Mouse (Mus musculus) cerebellum, adult 2 months (tissue): Measurements from ENCODE around the gene Grk1.

Experiments
- CTCF ChIP-seq: fragments of 200-500 bp; IDR thresholded peaks from 2 replicates; pipeline ENCODE4 v1.5.1; 2011; ENCODE audit warnings: low read depth, mild to moderate bottlenecking, control low read depth, low read length, moderate library complexity, borderline replicate concordance; ENCODE audit not compliant: insufficient read depth
- POLR2A ChIP-seq: fragments of 200-500 bp; IDR thresholded peaks from 2 replicates; pipeline ENCODE4 v1.6.1; 2011; ENCODE audit warnings: low read length, control low read depth, borderline replicate concordance; ENCODE audit not compliant: insufficient read depth

DNA sequence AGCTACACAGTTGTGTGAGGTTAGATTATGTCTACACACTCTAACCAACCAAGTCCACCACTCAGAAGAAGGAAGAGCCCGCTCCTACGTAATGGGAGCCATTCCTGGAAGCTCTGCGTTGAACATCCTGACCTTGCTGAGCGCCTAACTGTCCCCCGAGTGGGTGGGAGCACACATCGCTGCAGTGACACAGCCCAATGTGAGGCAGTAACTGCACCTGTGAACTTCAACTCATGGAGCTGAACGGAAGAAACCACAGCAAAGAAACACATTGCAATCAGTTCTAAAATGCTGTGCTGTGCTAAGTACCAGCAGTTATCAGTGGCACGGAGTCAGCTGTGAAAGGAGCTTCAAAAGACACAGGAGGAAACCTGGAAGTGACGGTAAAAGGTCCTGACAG, 23.3 kb downstream of the Grk1 start:
- TF ChIP-seq CTCF (no peak), POLR2A (no peak)
